Mouse (Mus musculus): ENCODE measurements at regions not wholly inside any gene's neighbourhood (a gene's known extent, or its start where the extent isn't known, plus 50 kb on each side); places are given as distances from the start of the nearest gene placed in this dataset.

- Histone ChIP-seq H3K4me3 (ENCODE audit: low read length) (no peak overlapping the region), H3K4me2 (ENCODE audit: low read depth, low read length) (no peak overlapping the region), H3K4me1 (ENCODE audit: control insufficient read depth, insufficient read depth, low read length) (no peaks in the 10 kb centered on the region), H3K36me3 (ENCODE audit: control insufficient read depth, insufficient read depth, low read length) (no peaks in the 10 kb centered on the region), H3K9me3 (ENCODE audit: control insufficient read depth, low read length) (no peaks in the 10 kb centered on the region), H3K27me3 (replicated peaks; ENCODE audit: control insufficient read depth, insufficient read depth, low read length) (no peaks in the 10 kb centered on the region), H3K9ac (ENCODE audit: low read depth, low read length) (no peak overlapping the region), H3K27ac (ENCODE audit: low read length) (no peak overlapping the region)
- no peak for ATAC-seq
- WGBS: 85% methylated on average over 1 of the region's 1 CpGs
Observed at GRCm38 (mm10) chr1:83720166-83720565, 312.2 kb upstream of the Sphkap start.

- ATAC-seq: no peak
- H3K9ac ChIP-seq (ENCODE audit: low read depth, low read length): no peak overlapping the region
- no peaks in the 10 kb centered on the region for H3K9me3 ChIP-seq (ENCODE audit: control insufficient read depth, low read length)
- no peak overlapping the region for H3K4me2 ChIP-seq (ENCODE audit: low read depth, low read length)
- no peak overlapping the region for H3K4me3 ChIP-seq (ENCODE audit: low read length)
- no peaks in the 10 kb centered on the region for H3K27me3 ChIP-seq (replicated peaks; ENCODE audit: control insufficient read depth, insufficient read depth, low read length)
- no peak overlapping the region for H3K27ac ChIP-seq (ENCODE audit: low read length)
- no peaks in the 10 kb centered on the region for H3K36me3 ChIP-seq (ENCODE audit: control insufficient read depth, insufficient read depth, low read length)
- WGBS: 0% methylated on average over 1 of the region's 1 CpGs
- no peaks in the 10 kb centered on the region for H3K4me1 ChIP-seq (ENCODE audit: control insufficient read depth, insufficient read depth, low read length)
Observed at GRCm38 (mm10) chr1:83717056-83717455, 309.1 kb upstream of the Sphkap start.

- no peaks in the 10 kb centered on the region for H3K9me3 ChIP-seq (ENCODE audit: control insufficient read depth, low read length)
- H3K36me3 ChIP-seq (ENCODE audit: control insufficient read depth, insufficient read depth, low read length): no peaks in the 10 kb centered on the region
- H3K27me3 ChIP-seq (replicated peaks; ENCODE audit: control insufficient read depth, insufficient read depth, low read length): no peaks in the 10 kb centered on the region
- 72% methylated on average over 6 of the region's 6 CpGs for WGBS
- no peak overlapping the region for H3K27ac ChIP-seq (ENCODE audit: low read length)
- no peak for ATAC-seq
- H3K4me3 ChIP-seq (ENCODE audit: low read length): no peak overlapping the region
- no peak overlapping the region for H3K9ac ChIP-seq (ENCODE audit: low read depth, low read length)
- no peaks in the 10 kb centered on the region for H3K4me1 ChIP-seq (ENCODE audit: control insufficient read depth, insufficient read depth, low read length)
- H3K4me2 ChIP-seq (ENCODE audit: low read depth, low read length): no peak overlapping the region
Observed at GRCm38 (mm10) chr1:83701696-83702404, 293.9 kb upstream of the Sphkap start.

DNA sequence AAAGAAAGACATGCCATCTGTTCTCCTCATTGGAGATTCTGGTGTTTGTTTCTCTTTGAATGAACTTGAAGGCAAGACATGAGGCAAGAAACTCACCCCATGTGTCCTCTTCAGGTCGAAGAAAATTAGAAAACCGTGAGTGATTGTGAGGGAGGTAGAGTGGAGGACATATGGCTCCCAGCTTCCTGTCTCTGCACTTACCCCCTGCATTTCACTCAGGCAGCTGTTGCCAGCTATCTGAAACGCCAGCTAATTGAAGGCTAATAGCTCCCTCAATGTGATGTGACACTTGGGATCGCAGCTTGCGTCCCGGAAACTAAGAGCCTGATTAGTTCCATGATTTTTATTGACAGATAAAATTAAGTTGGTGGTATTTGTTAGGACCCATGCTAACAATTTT lies 289.4 kb upstream of the Sphkap start:
- Histone ChIP-seq H3K27ac (ENCODE audit: low read length) (no peak overlapping the region), H3K4me2 (ENCODE audit: low read depth, low read length) (no peak overlapping the region), H3K27me3 (replicated peaks; ENCODE audit: control insufficient read depth, insufficient read depth, low read length) (no peaks in the 10 kb centered on the region), H3K4me1 (ENCODE audit: control insufficient read depth, insufficient read depth, low read length) (no peaks in the 10 kb centered on the region), H3K36me3 (ENCODE audit: control insufficient read depth, insufficient read depth, low read length) (no peaks in the 10 kb centered on the region), H3K4me3 (ENCODE audit: low read length) (no peak overlapping the region), H3K9me3 (ENCODE audit: control insufficient read depth, low read length) (no peaks in the 10 kb centered on the region), H3K9ac (ENCODE audit: low read depth, low read length) (no peak overlapping the region)
- WGBS: 45% methylated on average over 6 of the region's 6 CpGs
- no peak for ATAC-seq

GRCm38 (mm10) chr1:83685221-83685620 lies 277.2 kb upstream of the Sphkap start:
- 74% methylated on average over 3 of the region's 3 CpGs for WGBS
- H3K9me3 ChIP-seq (ENCODE audit: control insufficient read depth, low read length): no peaks in the 10 kb centered on the region
- no peaks in the 10 kb centered on the region for H3K36me3 ChIP-seq (ENCODE audit: control insufficient read depth, insufficient read depth, low read length)
- H3K27me3 ChIP-seq (replicated peaks; ENCODE audit: control insufficient read depth, insufficient read depth, low read length): no peaks in the 10 kb centered on the region
- no peak overlapping the region for H3K27ac ChIP-seq (ENCODE audit: low read length)
- no peak for ATAC-seq
- H3K4me3 ChIP-seq (ENCODE audit: low read length): no peak overlapping the region
- H3K4me1 ChIP-seq (ENCODE audit: control insufficient read depth, insufficient read depth, low read length): no peaks in the 10 kb centered on the region
- no peak overlapping the region for H3K9ac ChIP-seq (ENCODE audit: low read depth, low read length)
- no peak overlapping the region for H3K4me2 ChIP-seq (ENCODE audit: low read depth, low read length)

- Histone ChIP-seq H3K4me3 (ENCODE audit: low read length) (no peak overlapping the region), H3K9me3 (ENCODE audit: control insufficient read depth, low read length) (no peaks in the 10 kb centered on the region), H3K27ac (ENCODE audit: low read length) (no peak overlapping the region), H3K27me3 (replicated peaks; ENCODE audit: control insufficient read depth, insufficient read depth, low read length) (no peaks in the 10 kb centered on the region), H3K4me1 (ENCODE audit: control insufficient read depth, insufficient read depth, low read length) (no peaks in the 10 kb centered on the region), H3K9ac (ENCODE audit: low read depth, low read length) (no peak overlapping the region), H3K36me3 (ENCODE audit: control insufficient read depth, insufficient read depth, low read length) (no peaks in the 10 kb centered on the region), H3K4me2 (ENCODE audit: low read depth, low read length) (no peak overlapping the region)
- 76% methylated on average over 2 of the region's 2 CpGs for WGBS
- ATAC-seq: no peak
Observed at GRCm38 (mm10) chr1:83665326-83665725, 257.3 kb upstream of the Sphkap start.

DNA sequence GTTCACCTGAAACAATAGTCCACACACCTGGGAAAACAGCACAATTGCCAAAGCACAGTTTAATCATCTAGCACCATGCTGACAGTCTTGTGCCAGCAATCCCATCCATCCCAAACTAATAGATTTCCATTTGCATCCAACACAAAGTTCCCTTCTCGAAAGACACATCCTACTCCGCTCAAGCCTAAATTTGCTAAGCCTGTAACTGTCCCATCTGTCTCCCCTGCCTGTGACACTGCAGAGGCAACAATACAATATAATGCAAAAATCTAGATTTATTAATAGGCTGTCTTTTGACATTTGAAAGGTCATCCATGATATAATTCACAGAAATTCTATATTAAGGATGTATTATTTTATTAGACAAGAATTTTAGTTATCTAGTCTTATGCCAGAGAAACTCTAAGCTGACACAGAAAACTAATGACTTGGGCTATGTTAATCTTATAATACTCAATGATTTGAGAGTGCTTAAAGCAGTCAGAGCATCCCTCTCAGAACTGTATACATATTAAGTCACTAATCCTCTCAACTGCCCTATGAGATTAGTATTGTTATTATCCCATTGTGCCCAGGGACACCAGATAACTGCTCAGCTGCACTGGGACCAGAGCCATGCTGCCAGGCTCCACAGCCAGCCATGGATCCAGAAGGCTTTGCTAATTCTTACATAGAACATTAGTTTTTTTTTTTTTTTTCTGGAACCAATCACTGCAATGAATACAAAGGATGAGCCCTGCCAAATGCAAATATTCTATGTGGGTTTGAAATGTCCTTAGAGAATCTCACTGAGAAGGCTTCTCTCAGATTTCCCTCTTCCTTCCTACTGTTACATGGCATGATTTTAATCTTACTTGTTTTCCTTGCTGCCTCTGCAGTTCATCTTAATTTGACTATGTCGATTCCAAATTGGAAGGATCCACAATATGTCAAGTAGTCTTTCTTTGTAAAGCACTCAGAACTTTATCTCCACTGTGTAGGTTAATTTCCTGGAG lies 254.1 kb upstream of the Sphkap start:
- no peak overlapping the region for H3K9ac ChIP-seq (ENCODE audit: low read depth, low read length)
- no peak for ATAC-seq
- 83% methylated on average over 3 of the region's 3 CpGs for whole genome bisulfite sequencing

DNA sequence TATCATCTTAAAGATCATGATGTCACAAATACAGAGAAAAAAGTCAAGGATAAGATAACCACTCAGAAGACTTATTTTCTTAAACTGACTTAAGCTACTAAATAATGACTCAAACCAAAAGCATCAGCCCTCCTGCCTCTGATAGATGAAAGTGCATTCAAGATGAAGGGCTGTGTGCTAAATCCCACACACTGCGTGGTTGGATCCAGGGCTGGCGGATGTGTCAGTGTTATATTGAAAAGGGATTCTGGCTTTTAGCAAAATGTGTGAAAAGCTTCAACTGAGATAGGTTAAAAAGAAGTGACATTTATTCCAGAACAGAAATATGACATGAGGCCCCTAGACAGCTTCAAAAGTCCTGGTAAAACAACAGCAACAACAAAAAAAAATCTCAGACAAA lies 245.7 kb upstream of the Sphkap start:
- WGBS: 87% methylated on average over 2 of the region's 2 CpGs
- no peak overlapping the region for H3K9ac ChIP-seq (ENCODE audit: low read depth, low read length)
- no peak for ATAC-seq

More for the DNA sequence above, 254.1 kb upstream of the Sphkap start:
- H3K27me3 ChIP-seq (replicated peaks; ENCODE audit: control insufficient read depth, insufficient read depth, low read length): no peaks in the 10 kb centered on the region
- no peak overlapping the region for H3K4me2 ChIP-seq (ENCODE audit: low read depth, low read length)
- no peaks in the 10 kb centered on the region for H3K36me3 ChIP-seq (ENCODE audit: control insufficient read depth, insufficient read depth, low read length)
- H3K4me3 ChIP-seq (ENCODE audit: low read length): no peak overlapping the region
- no peak overlapping the region for H3K27ac ChIP-seq (ENCODE audit: low read length)
- H3K4me1 ChIP-seq (ENCODE audit: control insufficient read depth, insufficient read depth, low read length): no peaks in the 10 kb centered on the region
- H3K9me3 ChIP-seq (ENCODE audit: control insufficient read depth, low read length): no peaks in the 10 kb centered on the region

GRCm38 (mm10) chr1:83645606-83646005 lies 237.6 kb upstream of the Sphkap start:
- ATAC-seq: no peak
- Histone ChIP-seq H3K4me2 (ENCODE audit: low read depth, low read length) (no peak overlapping the region), H3K27ac (ENCODE audit: low read length) (no peak overlapping the region), H3K4me1 (ENCODE audit: control insufficient read depth, insufficient read depth, low read length) (no peaks in the 10 kb centered on the region), H3K36me3 (ENCODE audit: control insufficient read depth, insufficient read depth, low read length) (no peaks in the 10 kb centered on the region), H3K9ac (ENCODE audit: low read depth, low read length) (no peak overlapping the region), H3K27me3 (replicated peaks; ENCODE audit: control insufficient read depth, insufficient read depth, low read length) (no peaks in the 10 kb centered on the region), H3K9me3 (ENCODE audit: control insufficient read depth, low read length) (no peaks in the 10 kb centered on the region), H3K4me3 (ENCODE audit: low read length) (no peak overlapping the region)
- WGBS: 73% methylated on average over 1 of the region's 1 CpGs

More for the DNA sequence above, 245.7 kb upstream of the Sphkap start:
- Histone ChIP-seq H3K4me2 (ENCODE audit: low read depth, low read length) (no peak overlapping the region), H3K27me3 (replicated peaks; ENCODE audit: control insufficient read depth, insufficient read depth, low read length) (no peaks in the 10 kb centered on the region), H3K4me1 (ENCODE audit: control insufficient read depth, insufficient read depth, low read length) (no peaks in the 10 kb centered on the region), H3K36me3 (ENCODE audit: control insufficient read depth, insufficient read depth, low read length) (no peaks in the 10 kb centered on the region), H3K27ac (ENCODE audit: low read length) (no peak overlapping the region), H3K9me3 (ENCODE audit: control insufficient read depth, low read length) (no peaks in the 10 kb centered on the region), H3K4me3 (ENCODE audit: low read length) (no peak overlapping the region)
